Mouse (Mus musculus) ES-E14 (cell line): ENCODE measurements around the gene Kcnk5. TPM values are rescaled to one million over a fixed set of nuclear protein-coding genes. Genes with fewer than 3 reads are reported as not detected.

ENCODE experiments used
- DNase-seq: peaks from one replicate; pipeline ENCODE4 v3.0.0-alpha.2; 2013; ENCODE audit warnings: low read depth, low spot score
- H3K27ac ChIP-seq: 2 replicates; pipeline ENCODE4 v1.5.1; 2012; ENCODE audit warnings: low read depth, mild to moderate bottlenecking, low read length, moderate library complexity, mixed read lengths; ENCODE audit not compliant: poor library complexity, insufficient read depth, severe bottlenecking
- H3K36me3 ChIP-seq: 2 replicates; pipeline ENCODE4 v1.6.1; 2012; ENCODE audit warnings: mild to moderate bottlenecking, low read length, moderate library complexity, mixed read lengths; ENCODE audit not compliant: control insufficient read depth, poor library complexity, insufficient read depth, severe bottlenecking
- H3K4me1 ChIP-seq, 2 experiments: fragments of 150-350 bp in 1 of 2; sonication (generic) in 1 of 2; 2 replicates each; pipeline ENCODE4 v1.6.1; 2012; ENCODE audit warnings: low read length in 2 of 2, mild to moderate bottlenecking in 1 of 2, mixed read lengths in 1 of 2; ENCODE audit not compliant: control insufficient read depth in 2 of 2, insufficient read depth in 2 of 2, poor library complexity in 1 of 2
- H3K4me3 ChIP-seq, 2 experiments: fragments of 150-350 bp in 1 of 2; sonication (generic) in 1 of 2; 2 replicates each; pipeline ENCODE4 v1.5.1; 2012; ENCODE audit warnings: low read length in 2 of 2, low read depth in 1 of 2, mild to moderate bottlenecking in 1 of 2, mixed read lengths in 1 of 2; ENCODE audit not compliant: insufficient read depth in 1 of 2, poor library complexity in 1 of 2, severe bottlenecking in 1 of 2
- H3K9ac ChIP-seq: 2 replicates; pipeline ENCODE4 v1.6.1; 2012; ENCODE audit warnings: low read depth, mild to moderate bottlenecking, low read length, mixed read lengths; ENCODE audit not compliant: poor library complexity, insufficient read depth, severe bottlenecking
- H3K9me3 ChIP-seq: fragments of 150-350 bp; sonication (generic); 2 replicates; pipeline ENCODE4 v1.6.1; 2012; ENCODE audit warnings: low read depth, mild to moderate bottlenecking, low read length; ENCODE audit not compliant: control insufficient read depth, insufficient read depth
- CHD2 ChIP-seq: IDR thresholded peaks from 2 replicates; pipeline ENCODE4 v1.6.1; 2014; ENCODE audit warnings: mild to moderate bottlenecking, low read depth, low read length, inconsistent platforms
- HCFC1 ChIP-seq: IDR thresholded peaks from 2 replicates; pipeline ENCODE4 v1.6.1; 2012; ENCODE audit warnings: low read length, inconsistent platforms, borderline replicate concordance; ENCODE audit not compliant: insufficient read depth
- MAFK ChIP-seq: IDR thresholded peaks from 2 replicates; pipeline ENCODE4 v1.6.1; 2014; ENCODE audit warnings: mild to moderate bottlenecking, low read depth, low read length, inconsistent platforms; ENCODE audit not compliant: insufficient read depth
- ZC3H11A ChIP-seq: IDR thresholded peaks from 2 replicates; pipeline ENCODE4 v1.6.1; 2012; ENCODE audit warnings: low read depth, mild to moderate bottlenecking, inconsistent platforms, low read length, borderline replicate concordance
- ZNF384 ChIP-seq: IDR thresholded peaks from 2 replicates; pipeline ENCODE4 v1.6.1; 2012; ENCODE audit warnings: low read depth, low read length, inconsistent platforms
- in situ Hi-C, 2 experiments: fragments of 600-800 bp; cut with MboI; formaldehyde crosslinking; loops; one replicate each; pipeline ENCODE4 v1.15.1; 2025; ENCODE audit warnings: low sequenced_read_pairs in 2 of 2, inconsistent platforms in 1 of 2; ENCODE audit not compliant: unreplicated experiment in 2 of 2
- total RNA-seq: library from RNA; depleted of rRNA; stranded (reverse); fragments of 300-350 nt; gene quantifications from 2 replicates; pipeline ENCODE4 v1.2.3, GENCODE M21; 2012; rRNA removed

Gene Kcnk5
- total RNA-seq, 1 experiment, result 68.6 TPM

DNA sequence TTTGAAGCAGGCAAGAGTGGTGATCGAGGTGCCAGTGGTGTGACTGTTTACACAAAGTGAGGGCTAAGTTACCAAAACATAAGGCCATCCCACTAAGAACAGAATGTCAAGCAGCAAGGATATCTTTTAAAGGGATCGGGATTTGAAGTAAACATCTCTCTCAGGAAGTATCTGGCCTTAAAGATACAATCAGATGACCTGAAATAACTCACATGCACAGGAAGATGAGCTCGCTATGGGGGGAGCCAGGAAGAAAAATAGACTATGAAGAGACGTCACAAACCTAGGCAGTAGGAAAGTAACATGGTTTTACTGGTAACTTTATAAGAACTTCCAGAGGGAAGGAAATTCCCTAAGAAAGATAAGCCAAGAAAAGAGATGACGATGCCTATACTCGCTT, 75.3 kb downstream of the Kcnk5 start:
- TF ChIP-seq ZC3H11A, result no peak
- TF ChIP-seq CHD2, result no peak
- TF ChIP-seq HCFC1, result no peak
- no peaks in the 10 kb centered on the region for H3K4me1 ChIP-seq
- in situ Hi-C loops, result loop anchor here (5.0 to 10.0 kb wide), 3 partner anchors 49 to 156 kb away; no protein-coding TSS in a partner anchor
- H3K4me3 ChIP-seq, result no peak overlapping the region
- no peak for DNase-seq
- no peaks in the 10 kb centered on the region for H3K36me3 ChIP-seq
- no peak overlapping the region for H3K27ac ChIP-seq
- no peaks in the 10 kb centered on the region for H3K9me3 ChIP-seq
- H3K9ac ChIP-seq, result no peak overlapping the region

DNA sequence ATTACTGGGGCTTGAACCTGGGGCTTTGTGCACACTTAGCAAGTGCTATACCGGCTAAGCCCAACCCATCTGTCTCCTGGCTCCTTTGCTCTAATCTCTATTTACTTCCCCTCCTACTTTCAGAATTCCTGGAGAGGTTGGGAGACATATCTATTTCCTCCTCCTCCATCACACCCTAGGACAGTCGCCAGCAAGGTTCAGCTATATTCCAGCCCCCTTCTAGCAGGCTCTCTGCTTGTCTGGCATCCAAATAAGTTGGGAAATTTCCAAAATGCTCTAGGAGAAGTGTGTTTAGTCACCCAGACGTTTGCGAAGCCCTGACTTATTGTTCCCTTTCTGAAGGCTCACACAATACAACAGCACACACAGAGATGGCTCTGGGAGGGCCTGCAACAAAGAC, 78.4 kb downstream of the Kcnk5 start:
- no peak overlapping the region for H3K27ac ChIP-seq
- no peaks in the 10 kb centered on the region for H3K9me3 ChIP-seq
- H3K4me1 ChIP-seq, result no peaks in the 10 kb centered on the region
- H3K4me3 ChIP-seq, result no peak overlapping the region
- H3K9ac ChIP-seq, result no peak overlapping the region
- no peak for DNase-seq
- no peak for TF ChIP-seq MAFK
- TF ChIP-seq ZC3H11A, result no peak
- TF ChIP-seq HCFC1, result no peak
- TF ChIP-seq CHD2, result no peak
- no peak for TF ChIP-seq ZNF384
- H3K36me3 ChIP-seq, result no peaks in the 10 kb centered on the region
- in situ Hi-C loops, result loop anchor here (10.0 kb wide), 2 partner anchors 52 to 142 kb away; no protein-coding TSS in a partner anchor

DNA sequence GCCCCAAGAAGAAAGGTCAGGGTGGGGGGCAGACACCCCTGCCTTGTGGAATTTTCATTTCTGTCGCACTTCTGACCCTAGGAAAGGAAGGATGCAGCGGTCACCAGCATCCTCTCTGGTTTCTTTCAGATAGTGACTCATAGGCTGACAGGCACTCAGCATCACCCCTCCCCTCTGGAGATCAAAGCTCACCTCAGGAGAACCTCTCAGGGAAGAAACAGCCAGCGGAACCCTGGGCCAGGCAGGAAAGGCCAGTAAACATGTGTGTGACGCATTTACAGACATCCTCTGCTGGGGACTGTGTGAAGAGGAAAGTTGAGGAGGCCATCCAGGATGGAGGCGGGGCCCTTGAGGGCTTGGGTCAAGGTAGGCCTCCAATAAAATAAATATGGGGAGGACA, 83.5 kb downstream of the Kcnk5 start:
- Histone ChIP-seq H3K4me1 (no peaks in the 10 kb centered on the region), H3K36me3 (no peaks in the 10 kb centered on the region), H3K9me3 (no peaks in the 10 kb centered on the region), H3K27ac (no peak overlapping the region), H3K4me3 (no peak overlapping the region), H3K9ac (no peak overlapping the region)
- DNase-seq, result no peak
- in situ Hi-C loops, result no loop called here
- TF ChIP-seq ZC3H11A (no peak), HCFC1 (no peak), MAFK (no peak), ZNF384 (no peak), CHD2 (no peak)

DNA sequence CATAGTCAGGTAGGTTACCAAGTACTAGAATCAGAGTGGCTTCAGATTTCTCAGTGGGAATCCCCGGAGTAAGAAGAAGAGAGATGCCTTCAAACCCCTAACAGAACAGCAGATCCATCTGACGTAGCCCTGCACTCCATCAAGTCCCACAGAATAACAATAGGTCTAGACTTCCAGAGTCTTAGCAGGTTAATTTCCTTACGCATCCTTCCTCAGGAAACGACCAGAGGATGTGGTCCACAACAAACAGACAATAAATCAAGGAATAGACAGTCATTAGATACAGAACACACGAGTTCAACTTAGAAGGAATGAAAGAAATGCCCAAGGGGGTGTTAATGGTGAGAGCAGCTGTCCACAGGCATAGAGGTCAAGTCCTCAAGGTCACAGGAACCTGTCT, 86.7 kb downstream of the Kcnk5 start:
- no peaks in the 10 kb centered on the region for H3K36me3 ChIP-seq
- no peaks in the 10 kb centered on the region for H3K9me3 ChIP-seq
- H3K4me1 ChIP-seq, result no peaks in the 10 kb centered on the region
- in situ Hi-C loops, result no loop called here
- no peak for DNase-seq
- TF ChIP-seq MAFK (no peak), ZC3H11A (no peak), CHD2 (no peak), ZNF384 (no peak), HCFC1 (no peak)
- no peak overlapping the region for H3K9ac ChIP-seq
- H3K4me3 ChIP-seq, result no peak overlapping the region
- H3K27ac ChIP-seq, result no peak overlapping the region

DNA sequence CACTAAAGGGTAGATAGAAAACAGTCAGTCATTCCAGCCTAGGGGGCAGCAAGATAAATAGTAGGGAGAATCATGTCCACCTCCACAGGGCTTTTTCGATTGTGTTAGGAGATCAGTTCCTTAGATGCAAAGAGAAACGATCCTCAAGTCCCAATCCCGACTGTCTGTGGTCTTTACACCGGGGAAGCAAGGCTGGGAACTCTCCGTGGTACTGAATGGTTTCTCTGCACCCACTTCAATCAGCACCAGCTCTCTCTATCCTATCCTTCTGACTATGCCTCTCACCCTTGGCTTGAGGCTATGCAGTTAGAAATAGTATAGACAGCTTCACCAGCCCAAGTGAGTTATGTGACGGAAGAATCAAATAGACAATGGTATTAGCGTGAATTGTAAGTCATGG, 88.1 kb downstream of the Kcnk5 start:
- Histone ChIP-seq H3K9me3 (no peaks in the 10 kb centered on the region), H3K4me1 (no peaks in the 10 kb centered on the region), H3K4me3 (no peak overlapping the region), H3K9ac (no peak overlapping the region), H3K36me3 (no peaks in the 10 kb centered on the region), H3K27ac (no peak overlapping the region)
- in situ Hi-C loops, result no loop called here
- TF ChIP-seq HCFC1, result no peak
- TF ChIP-seq MAFK, result no peak
- no peak for TF ChIP-seq ZC3H11A
- TF ChIP-seq ZNF384, result no peak
- no peak for TF ChIP-seq CHD2
- DNase-seq, result peak; percentile 73

Other genes with a start within 250 kb of the Kcnk5 start
- 41.5 and 54.3 TPM in 2 replicates for gene Gng2, start 204.2 kb downstream of the Kcnk5 start, total RNA-seq
- gene Saysd1, start 43.3 kb downstream of the Kcnk5 start, total RNA-seq, result 7.2 and 11.7 TPM in 2 replicates
- 0.26 TPM in 1 of 2 replicates, not detected in the other for gene Kcnk16, start 87.4 kb upstream of the Kcnk5 start, total RNA-seq
- 9.4 and 13.7 TPM in 2 replicates for gene Nudt13, start 112.9 kb upstream of the Kcnk5 start, total RNA-seq
- 35.1 and 53.5 TPM in 2 replicates for gene Ecd, start 166.3 kb upstream of the Kcnk5 start, total RNA-seq
- gene Fam149b, start 166.4 kb upstream of the Kcnk5 start, total RNA-seq, result 18.0 and 19.6 TPM in 2 replicates
- 54.4 and 72.4 TPM in 2 replicates for gene Dnajc9, start 207.1 kb upstream of the Kcnk5 start, total RNA-seq
- 95.4 and 96.3 TPM in 2 replicates for gene Mrps16, start 211.8 kb upstream of the Kcnk5 start, total RNA-seq